Mouse (Mus musculus): ENCODE data around the gene Sept7.
A peak's percentile ranks its signal among the peaks of the same experiment; 100 is the strongest.
"Not testable (repeated sequence)": the region's sequence is repeated elsewhere in the genome, so short reads cannot be mapped to it uniquely, and the experiment has no call there.

The Sept7 gene

DNA sequence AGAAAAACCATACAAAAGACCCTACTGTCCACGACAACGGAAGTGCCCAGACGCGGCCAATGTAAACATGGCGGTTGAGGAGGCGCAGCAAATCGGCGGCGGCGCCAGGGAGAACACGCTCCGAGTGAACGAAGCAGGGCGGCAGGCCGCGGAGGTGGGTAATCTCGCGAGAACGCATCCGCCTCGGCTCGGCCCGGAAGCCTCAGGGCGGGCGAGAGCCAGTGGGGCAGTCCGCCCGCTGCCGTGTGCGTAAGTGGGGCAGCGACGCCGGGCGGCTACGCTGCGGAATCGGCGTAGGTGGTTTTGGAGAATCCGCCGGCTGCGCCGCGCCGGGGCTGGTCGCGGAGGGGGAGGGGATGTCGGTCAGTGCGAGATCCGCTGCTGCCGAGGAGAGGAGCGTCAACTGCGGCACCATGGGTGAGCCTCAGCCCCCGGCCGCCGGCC, at the start of gene Sept7:
Sept7 (plus strand) TSS at position 157 of the 444 bp plus-strand sequence.
- DNase-seq (ENCODE audit: low spot score) = peak; percentile 93

DNA sequence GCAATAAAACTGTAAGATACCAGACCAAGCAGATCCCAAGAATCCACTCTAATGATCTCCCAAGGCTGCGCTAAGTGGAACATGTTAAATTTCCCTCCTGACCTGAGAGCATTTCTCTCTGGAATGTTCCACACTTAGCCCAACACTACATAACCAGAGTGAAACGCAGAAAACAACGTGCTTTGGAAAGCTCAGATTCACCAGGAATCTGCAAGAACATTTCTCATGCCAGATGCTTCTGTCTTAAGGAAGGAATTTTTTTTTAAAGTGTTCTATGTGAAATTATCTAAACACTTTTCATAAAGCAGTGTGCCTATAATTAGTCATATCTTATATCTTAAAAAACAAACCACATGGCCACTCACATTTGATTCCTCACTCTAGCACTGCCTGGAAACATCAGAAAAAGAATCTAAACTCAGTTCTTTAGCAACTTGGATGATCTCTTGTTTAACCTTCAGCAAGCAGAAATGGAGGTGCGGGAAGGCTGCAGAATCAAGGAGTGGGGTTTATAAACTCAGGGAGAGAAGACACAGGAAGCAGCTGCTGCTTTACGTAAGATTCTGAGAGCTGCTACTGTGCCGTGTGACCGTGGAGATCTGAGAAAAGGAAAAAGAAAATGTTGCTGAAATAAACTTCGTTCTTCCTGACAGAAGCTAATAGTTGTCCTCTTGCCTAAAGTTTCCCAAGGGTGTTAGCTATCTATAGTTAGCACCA, 44.0 kb upstream of the Sept7 start:
- DNase-seq (ENCODE audit: low spot score) = no peak

- no peak for DNase-seq (ENCODE audit: low spot score)
Observed at GRCm38 (mm10) chr9:25212309-25213163, 39.7 kb upstream of the Sept7 start.

GRCm38 (mm10) chr9:25213164-25213557, 39.1 kb upstream of the Sept7 start:
- no peak for DNase-seq (ENCODE audit: low spot score)

- DNase-seq (ENCODE audit: low spot score) = no peak
Observed at GRCm38 (mm10) chr9:25215411-25215810, 36.8 kb upstream of the Sept7 start.

DNA sequence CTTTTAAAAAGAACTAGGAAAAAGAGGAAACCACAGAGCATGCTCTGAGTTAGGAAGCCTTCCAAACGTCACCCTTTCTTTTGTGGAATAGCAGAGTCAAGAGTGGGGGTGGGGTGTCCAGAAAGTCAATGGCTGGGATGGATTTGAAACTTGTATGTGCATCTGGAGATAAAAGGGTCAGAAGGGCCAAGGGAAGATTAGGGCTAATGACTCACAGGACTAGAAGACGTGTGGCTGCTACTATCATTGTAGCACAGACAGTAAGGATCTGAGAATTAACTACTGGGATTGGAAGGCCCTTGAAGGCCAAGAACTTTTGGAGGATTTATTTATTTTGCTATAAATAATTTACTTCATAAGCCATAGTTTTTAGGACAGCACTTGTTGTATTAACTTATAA, 36.0 kb upstream of the Sept7 start:
- no peak for DNase-seq (ENCODE audit: low spot score)

GRCm38 (mm10) chr9:25218954-25219353, 33.3 kb upstream of the Sept7 start:
- no peak for DNase-seq (ENCODE audit: low spot score)

- no peak for DNase-seq (ENCODE audit: low spot score)
Observed at GRCm38 (mm10) chr9:25219882-25220281, 32.4 kb upstream of the Sept7 start.

DNA sequence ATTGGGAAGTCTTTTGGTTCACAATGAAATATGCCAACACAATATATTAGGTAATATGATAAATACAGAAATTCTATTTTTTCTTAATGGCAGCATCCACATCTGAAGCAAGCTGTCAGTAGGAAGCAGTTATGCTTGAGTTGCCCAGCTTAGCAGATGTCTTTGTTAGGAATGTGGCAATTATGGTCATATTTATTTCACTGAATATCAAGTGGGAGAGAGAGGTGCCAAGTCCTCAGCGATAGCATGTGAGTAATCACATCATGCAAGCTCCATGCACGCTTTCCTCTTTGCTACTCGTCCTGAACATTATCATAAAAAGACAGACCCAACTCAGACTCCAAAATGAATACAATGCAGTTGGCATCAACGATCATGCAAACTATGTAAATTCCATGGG, 27.3 kb upstream of the Sept7 start:
- DNase-seq (ENCODE audit: low spot score) = no peak

- DNase-seq (ENCODE audit: low spot score) = no peak
Observed at GRCm38 (mm10) chr9:25229740-25230139, 22.5 kb upstream of the Sept7 start.

DNA sequence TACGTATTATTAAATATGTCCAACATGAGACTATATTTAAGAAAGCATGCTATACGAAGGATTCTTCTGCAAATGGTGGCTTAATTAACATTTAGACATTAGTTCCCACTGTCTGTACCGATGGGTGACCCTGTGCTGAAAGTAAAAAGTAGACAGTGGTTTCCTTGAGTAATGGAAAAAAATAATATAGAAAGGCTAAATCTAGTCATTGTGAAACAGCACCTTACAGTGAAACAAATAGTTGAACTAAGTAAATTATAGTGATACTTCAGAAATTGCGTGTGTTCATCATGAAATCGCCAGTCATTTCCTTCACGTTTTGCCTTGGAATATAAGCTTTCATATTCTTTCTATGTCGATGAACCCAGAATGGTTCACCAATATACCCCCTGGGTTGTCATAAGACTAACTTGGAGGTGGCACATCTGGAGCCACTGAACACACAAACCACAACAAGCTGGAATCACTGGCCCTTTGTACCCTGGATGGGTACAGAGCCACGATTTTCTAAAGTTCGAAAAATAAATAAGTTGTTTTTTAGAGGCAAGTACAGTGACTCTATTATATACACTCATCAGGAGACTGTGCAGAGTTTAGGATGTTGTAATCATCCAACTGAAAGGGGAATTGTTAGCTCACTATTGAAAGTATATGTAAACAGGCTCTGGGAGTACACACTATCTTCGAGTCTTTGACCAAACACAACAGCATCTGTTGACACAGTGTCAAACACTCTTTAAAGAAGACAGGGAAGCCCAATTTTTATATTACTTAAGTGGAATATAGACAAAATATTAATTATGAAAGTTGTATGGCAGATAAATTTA, 21.8 kb upstream of the Sept7 start:
- DNase-seq (ENCODE audit: low spot score) = no peak

GRCm38 (mm10) chr9:25241065-25241464, 11.2 kb upstream of the Sept7 start:
- DNase-seq (ENCODE audit: low spot score) = no peak

DNA sequence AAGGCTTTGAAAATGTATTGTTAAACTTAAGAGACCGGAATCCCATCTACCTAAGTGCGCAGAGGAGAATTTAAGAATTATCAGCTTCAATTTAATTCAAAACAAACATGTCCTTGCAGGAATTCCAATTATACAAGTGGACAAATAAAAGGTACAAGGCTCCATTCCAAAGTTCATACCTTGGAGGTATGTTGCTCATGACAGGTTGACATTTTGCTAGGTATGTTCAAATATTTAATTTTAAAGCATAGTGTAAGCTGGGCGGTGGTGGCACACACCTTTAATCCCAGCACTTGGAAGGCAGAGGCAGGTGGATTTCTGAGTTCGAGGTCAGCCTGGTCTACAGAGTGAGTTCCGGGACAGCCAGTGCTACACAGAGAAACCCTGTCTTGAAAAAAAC, 10.5 kb upstream of the Sept7 start:
- DNase-seq (ENCODE audit: low spot score) = not testable (repeated sequence)

- no peak for DNase-seq (ENCODE audit: low spot score)
Observed at GRCm38 (mm10) chr9:25242266-25242665, 10.0 kb upstream of the Sept7 start.

- no peak for DNase-seq (ENCODE audit: low spot score)
Observed at GRCm38 (mm10) chr9:25243926-25244657, 8.1 kb upstream of the Sept7 start.

DNA sequence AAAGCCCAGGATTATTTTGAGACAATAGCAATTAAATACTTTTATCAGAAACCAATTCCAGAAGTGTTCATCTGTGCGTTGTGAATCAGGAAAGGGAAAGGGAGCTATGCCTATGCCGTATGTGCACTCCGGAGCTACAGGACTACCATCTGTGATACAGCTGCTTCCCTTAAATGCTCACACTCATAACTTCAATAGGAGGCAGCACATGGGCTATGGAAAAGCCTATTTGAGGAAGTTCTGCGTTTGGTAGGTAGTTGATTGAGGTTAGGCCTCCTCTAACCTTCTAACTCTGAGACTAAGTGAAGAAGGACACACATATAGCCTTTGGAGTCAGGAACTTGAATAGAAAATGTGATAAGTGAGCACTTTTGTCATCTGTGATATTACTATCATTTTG, 7.1 kb upstream of the Sept7 start:
- no peak for DNase-seq (ENCODE audit: low spot score)

DNA sequence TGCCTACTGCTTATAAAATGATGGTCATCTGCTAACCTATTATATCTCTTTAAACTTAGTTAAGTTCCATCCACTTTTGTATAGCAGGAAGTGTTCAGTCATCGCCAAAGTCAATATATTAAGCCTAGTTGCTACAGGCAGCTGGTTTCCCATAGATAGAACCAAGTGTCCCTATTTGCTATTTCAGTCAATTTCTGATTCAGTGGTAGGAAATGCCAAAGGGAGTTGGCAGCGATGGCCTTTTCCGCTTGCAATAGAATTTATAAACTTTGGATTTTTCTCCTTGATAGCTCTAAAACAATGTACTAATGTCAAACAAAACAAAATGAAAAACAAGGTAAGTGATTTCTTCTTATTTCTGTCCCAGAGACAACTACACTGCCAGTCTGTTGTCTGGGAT, 5.7 kb upstream of the Sept7 start:
- DNase-seq (ENCODE audit: low spot score) = no peak

GRCm38 (mm10) chr9:25251174-25251573, 1.1 kb upstream of the Sept7 start:
- DNase-seq (ENCODE audit: low spot score) = no peak

GRCm38 (mm10) chr9:25251611-25252282, 492 bp upstream of the Sept7 start:
- DNase-seq (ENCODE audit: low spot score) = peak; percentile 60

DNA sequence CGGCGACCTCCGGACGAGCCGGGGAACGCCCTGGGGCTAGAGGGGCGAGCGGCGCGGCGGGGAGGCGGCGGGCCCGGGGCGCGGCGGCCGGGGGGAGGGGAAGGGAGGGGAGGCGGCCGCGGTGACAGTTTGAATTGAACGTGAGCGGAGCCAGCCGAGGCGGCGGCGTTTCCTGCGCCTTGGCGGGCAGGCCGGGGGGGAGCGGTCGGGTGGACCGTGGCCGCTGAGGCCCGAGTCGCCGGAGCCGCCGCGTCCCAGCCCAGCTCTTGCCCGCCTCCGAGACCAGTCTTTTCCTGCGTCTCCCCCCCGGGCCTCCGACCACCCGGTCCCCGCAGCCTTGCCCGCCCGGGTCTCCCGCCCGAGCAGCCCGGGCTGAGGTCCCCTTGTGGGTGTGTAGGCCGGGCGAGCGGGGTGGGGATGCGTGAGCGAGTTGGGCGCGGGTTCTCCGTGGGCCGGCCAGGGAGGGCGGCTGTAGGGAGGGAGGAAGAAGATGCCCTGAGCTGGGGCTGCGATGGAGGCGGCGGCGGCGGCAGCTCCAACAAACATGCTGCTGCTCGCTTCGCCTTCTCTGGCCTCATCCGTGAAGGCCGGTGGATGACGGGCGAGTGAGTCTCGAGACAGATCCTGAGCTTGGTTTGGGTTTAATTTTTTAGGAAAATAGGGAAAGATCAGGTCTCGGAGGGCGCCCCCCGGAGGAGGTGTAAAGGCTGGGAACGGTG, 679 bp downstream of the Sept7 start:
- peak; percentile 42 for DNase-seq (ENCODE audit: low spot score)

DNA sequence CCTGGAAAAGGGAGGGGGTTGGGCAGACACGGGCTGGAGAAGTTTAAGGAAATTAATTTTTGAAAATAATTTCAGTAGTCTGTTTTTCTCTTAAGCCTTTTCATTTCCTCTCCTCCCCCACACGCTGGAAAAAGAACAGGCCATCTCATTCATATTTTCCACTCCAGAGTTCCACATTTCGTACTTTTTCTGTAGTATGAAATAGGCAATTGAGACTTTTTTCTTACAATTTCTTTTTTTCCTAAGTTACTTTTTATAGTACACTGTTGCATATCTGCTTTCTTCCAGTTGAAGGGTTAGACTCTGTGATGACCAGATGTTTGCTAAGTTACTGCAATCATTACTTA, 1.2 kb downstream of the Sept7 start:
- no peak for DNase-seq (ENCODE audit: low spot score)
